Mouse (Mus musculus) lung, postnatal 14 days (tissue): ENCODE measurements at regions not wholly inside any gene's neighbourhood (a gene's known extent, or its start where the extent isn't known, plus 50 kb on each side); places are given as distances from the start of the nearest gene placed in this dataset.

ENCODE experiments used
- DNase-seq: peaks from one replicate; pipeline ENCODE4 v3.0.0; 2021

- DNase-seq = no peak
These were observed 106.6 kb upstream of the Lipc start for GRCm38 (mm10) chr9:71058655-71059054.

DNA sequence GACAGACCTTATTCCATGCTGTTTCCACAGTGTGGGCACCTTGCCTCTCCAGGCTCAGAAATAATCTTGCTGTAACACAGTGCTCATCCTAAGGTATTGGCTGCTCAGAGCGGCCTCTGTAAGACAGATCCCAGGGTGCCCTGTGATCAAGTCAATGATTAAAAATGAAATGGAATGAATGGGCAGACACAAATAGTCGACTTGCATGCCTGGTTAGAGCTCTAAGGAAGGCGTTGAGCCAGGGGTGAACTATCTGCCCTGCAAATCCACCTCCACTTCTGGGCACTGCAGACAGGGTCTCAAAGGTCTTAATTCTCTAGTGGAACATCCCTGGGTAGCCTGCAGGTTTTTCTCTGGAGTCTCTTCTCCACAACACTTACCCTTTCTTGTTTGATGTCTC is 104.8 kb upstream of the Lipc start:
- DNase-seq = no peak

- DNase-seq = peak; percentile 24
These were observed 91.9 kb upstream of the Lipc start for GRCm38 (mm10) chr9:71043899-71044298.

DNA sequence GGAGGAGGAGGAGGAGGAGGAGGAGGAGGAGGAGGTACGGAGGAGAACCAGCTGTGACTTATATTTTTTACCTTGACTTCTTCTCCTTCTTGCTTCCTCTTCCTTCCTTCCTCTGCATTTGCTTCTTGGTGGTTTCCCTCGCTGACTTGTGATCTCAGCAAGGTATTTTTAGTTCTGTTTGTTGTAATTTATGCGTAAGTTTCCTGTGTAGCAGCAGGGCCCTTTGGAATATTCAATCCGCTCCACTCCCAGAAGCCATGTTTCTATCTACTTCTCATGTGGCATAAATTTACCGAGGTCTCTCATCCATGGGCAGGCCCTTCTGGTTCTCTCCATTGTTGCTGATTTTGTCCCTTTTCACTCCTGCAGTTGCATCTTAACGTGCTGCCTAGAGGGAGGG is 83.3 kb upstream of the Lipc start:
- no peak for DNase-seq

- DNase-seq = no peak
These were observed 80.1 kb upstream of the Lipc start for GRCm38 (mm10) chr9:71032156-71032555.

DNA sequence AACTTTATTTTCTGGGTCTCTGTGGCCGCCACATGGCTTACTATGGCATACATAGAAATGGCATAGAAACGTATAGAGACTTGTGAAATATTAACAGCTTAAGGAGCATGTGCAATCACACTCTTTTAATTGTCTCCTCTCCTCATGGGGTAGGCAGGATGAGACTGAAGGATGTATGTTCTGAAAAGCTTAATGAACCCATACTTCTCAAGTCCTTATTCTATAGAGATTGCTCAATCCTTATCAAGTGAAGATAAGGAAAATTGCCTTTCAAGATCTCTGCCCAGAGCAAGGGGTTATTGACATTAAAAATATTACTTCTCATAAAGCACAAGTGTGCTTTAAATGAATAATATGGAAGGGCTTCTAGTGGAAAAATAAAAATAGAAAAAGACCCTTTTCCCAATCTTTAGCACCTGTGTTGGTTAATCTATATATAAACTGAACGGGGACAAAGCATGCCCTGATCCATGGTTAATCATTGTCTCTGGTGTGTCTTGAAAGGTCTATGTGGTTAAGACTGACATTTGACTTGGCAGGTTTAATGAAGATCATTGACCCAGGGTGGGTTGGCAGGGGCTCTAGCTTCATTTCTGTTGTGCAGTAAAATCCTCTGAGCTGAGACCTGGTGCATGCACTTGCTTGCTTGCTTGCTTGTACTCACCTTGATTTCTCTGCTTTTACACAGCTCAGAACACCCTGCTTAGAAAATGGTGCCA is 78.3 kb upstream of the Lipc start:
- DNase-seq = no peak

DNA sequence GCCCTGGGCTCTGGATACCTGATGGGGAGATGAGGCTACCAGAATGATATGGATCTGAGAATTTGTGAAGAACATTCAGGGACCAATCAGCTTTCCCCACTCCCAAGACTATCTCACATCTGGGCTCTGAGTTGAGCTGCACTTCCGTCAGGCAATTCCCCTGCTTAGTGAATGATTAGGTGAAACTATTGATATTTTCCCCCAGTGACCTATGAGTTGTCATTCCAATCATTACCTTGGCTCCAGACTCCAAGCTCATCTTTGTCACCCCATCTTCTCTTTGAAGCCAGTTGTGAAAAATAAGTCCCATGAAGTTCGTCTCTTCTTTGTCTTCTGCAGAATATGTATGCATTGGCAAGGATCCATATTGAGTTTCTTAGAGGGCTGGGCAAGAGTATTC is 76.1 kb upstream of the Lipc start:
- DNase-seq = no peak

DNA sequence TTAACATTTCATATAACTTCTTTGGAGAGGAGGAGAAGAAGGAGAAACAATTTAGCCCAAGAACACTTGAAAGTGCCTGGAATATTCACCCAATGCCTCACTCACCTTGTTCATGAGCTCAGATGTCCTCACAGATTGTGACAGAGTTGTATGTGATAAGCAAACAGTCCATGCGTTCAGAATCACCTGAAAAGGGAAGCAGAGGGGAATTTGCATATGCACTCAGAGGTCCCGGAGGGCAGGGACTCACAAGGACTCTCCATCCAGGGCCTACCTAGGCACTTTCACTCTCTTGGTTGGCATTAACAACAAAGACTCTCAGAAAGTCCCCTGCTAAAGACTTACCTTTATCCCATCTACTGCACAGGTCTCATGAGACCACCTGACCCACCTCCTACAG is 75.6 kb upstream of the Lipc start:
- DNase-seq = no peak

- DNase-seq = no peak
These were observed 73.2 kb upstream of the Lipc start for GRCm38 (mm10) chr9:71025196-71025595.

- no peak for DNase-seq
These were observed 66.2 kb upstream of the Lipc start for GRCm38 (mm10) chr9:71018206-71018605.

- DNase-seq = no peak
These were observed 65.6 kb upstream of the Lipc start for GRCm38 (mm10) chr9:71017396-71018179.

GRCm38 (mm10) chr9:71015942-71016341 is 63.9 kb upstream of the Lipc start:
- DNase-seq = no peak

DNA sequence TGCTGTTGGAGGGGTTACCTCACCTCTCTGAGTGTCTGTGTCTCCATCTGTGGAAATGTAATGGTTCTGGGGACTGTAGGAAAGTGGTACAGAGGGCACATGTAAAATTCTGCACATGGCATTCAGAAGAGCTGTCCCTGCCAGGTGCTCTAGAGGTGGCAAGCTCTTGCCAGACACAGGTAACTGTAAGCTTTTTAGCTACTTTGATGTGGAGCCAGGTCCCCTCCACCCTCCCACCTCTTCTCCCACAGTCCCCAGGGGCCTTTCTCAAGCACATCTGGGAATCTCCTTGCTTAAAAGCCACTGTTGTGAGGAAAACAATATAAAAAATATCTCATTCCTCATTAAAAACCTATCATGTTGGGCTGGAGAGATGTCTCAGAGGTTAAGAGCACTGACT is 63.4 kb upstream of the Lipc start:
- DNase-seq = no peak

- DNase-seq = no peak
These were observed 60.4 kb upstream of the Lipc start for GRCm38 (mm10) chr9:71012399-71012798.

GRCm38 (mm10) chr9:71004631-71005030 is 52.6 kb upstream of the Lipc start:
- DNase-seq = no peak
